Mouse (Mus musculus) cerebellum, postnatal 25 days (tissue): ENCODE results near the gene H2-Ab1.
"Not testable (repeated sequence)": the region's sequence is repeated elsewhere in the genome, so short reads cannot be mapped to it uniquely, and the experiment has no call there.

Source experiments
- DNase-seq, 2 experiments: peaks; one replicate each; pipeline ENCODE4 v3.0.0; 2021; ENCODE audit warnings: mixed read lengths in 2 of 2

The H2-Ab1 gene

DNA sequence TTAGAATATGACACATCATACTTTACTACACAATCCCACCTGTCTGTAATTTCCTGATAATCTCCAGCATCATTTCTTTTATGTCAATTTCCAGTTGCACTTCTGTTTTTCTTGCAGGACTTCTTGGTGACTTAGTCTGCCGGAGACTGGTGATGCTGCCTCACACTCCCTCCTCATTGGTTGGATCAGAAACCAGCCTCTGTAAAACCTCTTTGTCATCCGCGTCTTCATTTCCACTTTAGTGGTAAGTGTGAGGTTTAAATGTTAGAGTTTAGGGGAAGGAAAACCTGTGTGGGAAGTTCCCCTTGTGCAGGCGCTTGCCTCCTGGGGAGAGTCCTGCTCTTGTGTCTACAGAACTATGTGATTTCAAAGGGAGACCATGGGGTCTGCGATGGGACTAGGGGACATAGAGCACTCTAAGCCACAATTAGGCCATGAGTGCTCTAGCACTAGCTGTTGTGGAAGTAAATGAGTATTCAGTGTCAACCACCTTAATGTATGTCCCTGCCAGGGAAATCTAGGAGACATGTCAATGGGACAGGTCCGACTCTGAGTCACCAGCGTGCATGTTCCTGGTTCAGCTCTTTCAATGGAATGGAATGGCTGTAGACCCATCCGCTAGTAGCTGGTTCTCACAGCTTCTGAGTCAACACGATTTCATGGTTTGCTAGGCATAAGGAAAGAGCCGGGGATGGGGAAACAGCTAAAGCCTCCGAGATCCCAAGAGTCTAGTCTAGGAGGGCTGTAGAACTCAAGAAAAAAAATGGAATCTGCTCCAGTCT lies at the start of gene H2-Ab1:
Gene H2-Ab1 (plus strand): TSS at position 96 of the 782 bp plus-strand sequence.
- peak; percentile 53 to 69 for DNase-seq

- DNase-seq, result no peak
Measured at GRCm38 (mm10) chr17:34207866-34208265, 49.6 kb upstream of the H2-Ab1 start.

DNA sequence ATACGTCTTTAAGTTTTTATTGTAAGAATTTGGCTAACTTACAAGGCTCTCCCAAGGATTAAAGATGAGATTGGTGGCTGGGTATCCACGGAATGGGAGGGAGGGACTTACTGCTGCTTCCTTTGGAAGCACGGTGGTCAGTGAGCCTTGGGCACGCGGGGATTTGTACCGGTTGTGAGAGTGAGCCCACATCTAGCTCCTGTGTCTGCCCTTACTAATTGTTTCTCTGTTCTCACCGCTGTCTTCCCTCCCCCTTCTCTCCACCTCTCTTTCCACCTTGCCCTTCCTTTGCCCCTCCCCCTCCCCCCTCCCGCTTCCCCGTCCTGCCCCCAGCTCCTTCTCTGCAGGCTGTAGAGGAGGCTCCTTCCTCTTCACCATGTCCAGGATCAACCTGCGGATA lies 49.1 kb upstream of the H2-Ab1 start:
- DNase-seq, result no peak

DNA sequence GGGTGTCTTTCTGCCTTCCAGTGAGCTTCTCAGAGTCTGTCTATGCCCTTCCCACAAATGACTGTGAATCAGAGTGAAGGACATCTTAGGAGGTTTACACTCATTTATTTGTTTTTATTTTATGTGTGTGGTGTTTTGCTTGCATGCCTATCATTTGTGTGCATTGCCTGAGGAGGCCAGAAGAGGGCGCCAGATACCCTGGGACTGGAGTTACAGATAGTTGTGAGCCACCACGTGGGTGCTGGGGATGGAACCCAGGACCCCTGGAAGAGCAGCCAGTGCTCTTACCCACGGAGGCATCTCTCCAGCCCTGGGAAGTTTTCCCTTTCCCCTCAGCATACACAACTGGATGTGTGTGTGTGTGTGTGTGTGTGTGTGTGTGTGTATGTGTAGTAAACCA lies 47.8 kb upstream of the H2-Ab1 start:
- no peak for DNase-seq

DNA sequence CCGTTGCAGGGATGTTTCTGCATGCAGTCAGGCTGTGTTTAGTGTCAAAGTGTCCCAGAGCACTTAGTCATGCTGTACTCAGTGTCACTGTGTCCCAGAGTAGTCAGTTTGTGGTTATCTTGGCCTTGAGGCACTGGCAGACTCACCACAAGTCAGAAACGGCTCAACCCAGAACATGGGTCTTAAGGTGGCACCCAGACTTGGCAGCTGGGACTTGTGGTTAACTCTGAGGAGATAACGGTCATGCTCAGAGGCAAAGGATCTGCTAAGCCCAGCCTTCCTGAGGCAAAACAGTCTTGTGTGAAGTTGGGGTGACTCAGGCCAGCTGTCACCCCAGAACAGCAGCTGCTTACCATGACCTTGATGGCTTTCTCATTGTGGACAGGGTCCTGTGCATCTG lies 46.9 kb upstream of the H2-Ab1 start:
- no peak for DNase-seq

DNA sequence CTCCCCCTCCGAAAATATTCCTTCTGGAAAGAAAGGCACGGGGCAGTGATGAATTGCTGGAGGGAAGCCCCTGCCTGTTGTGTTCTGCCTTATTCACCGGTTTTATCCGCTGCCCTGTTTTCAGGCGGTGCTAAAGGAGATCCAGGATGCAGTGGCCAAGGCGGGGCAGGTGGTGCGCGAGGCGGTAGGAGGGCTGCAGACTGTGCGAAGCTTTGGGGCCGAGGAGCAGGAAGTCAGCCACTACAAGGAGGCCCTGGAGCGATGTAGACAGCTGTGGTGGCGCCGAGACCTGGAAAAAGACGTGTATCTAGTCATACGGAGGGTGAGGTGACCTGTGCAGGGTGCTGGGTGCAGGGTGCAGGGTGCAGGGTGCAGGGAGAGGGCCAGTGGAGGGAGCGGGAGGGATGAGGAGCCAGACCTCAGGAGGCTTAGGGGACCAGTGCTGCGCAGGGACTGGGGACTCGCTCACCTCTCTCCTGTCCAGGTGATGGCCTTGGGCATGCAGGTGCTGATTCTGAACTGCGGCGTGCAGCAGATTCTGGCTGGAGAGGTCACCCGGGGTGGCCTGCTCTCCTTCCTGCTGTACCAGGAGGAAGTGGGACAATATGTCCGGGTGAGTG lies 45.6 kb upstream of the H2-Ab1 start:
- DNase-seq, result no peak

DNA sequence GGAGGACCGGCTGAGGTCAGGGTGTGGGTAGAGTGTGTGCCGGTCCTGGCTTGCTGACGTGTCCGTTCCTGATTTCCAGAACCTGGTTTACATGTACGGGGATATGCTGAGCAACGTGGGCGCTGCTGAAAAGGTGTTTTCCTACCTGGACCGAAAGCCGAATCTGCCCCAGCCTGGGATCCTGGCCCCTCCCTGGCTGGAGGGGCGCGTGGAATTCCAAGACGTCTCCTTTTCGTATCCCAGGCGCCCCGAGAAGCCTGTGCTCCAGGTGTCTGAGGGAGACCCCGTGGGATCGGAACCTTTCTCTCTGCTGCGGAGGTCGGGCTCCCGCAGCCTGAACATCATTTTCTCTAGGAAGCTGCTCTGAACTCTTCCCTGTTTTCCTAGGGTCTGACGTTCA lies 43.6 kb upstream of the H2-Ab1 start:
- no peak for DNase-seq

- DNase-seq, result no peak
Measured at GRCm38 (mm10) chr17:34215176-34215575, 42.3 kb upstream of the H2-Ab1 start.

DNA sequence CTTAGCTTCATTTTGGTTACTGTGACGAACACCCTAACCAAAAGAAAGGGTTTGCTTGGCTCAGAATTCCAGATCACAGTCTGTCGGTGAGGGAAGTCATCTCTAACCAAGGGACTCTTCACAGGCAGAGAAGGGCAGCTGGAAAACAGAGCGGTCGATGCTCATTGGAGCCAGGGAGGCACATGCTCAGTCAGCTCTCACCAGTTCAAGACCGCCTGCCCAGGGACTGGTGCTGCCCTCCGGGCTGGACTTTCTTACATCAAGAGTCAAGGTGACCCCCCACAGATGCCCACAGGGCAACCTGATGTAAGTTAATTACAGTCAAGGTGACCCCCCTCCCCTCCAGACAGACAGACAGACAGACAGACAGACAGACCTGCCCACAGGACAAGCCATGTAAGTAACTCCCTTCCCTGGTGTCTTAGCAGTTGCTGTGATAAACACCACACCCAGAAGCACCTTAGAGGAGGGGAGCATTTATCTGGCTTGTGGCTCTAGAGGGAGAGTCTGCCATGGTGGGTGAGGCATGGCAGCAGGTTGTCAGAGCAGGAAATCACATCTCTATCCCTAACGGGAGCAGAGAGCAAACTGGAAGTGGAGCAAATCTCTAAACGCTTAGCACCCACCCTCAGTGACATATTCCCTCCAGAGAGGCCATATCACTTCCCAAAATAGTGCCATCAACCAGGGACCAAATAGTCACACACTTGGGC lies 40.1 kb upstream of the H2-Ab1 start:
- no peak for DNase-seq

DNA sequence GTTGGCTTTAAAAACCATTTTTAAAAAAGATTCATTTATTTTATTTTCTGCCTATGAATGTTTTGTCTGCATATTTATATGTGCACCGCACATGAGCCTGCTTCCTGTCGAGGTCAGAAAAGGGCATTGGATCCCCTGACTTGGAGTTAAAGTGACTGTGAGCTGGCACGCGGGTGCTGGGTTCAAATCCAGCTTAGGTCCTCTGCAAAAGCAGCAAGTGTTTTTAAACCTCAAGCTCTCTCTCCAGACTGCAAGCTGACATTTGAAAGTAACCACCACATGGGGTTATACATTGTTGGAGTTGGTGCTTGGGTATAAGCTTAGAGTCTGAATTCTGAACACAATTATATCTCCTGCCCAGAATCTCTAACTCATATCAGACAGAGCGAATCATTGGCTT lies 39.5 kb upstream of the H2-Ab1 start:
- DNase-seq, result no peak

GRCm38 (mm10) chr17:34218675-34219074 lies 38.8 kb upstream of the H2-Ab1 start:
- DNase-seq, result peak in 1 of 2 experiments; percentile 11

GRCm38 (mm10) chr17:34219096-34219495 lies 38.4 kb upstream of the H2-Ab1 start:
- peak in 1 of 2 experiments; percentile 40 for DNase-seq

GRCm38 (mm10) chr17:34219801-34220200 lies 37.7 kb upstream of the H2-Ab1 start:
- DNase-seq, result not testable (repeated sequence)

- not testable (repeated sequence) for DNase-seq
Measured at GRCm38 (mm10) chr17:34220401-34220800, 37.1 kb upstream of the H2-Ab1 start.

DNA sequence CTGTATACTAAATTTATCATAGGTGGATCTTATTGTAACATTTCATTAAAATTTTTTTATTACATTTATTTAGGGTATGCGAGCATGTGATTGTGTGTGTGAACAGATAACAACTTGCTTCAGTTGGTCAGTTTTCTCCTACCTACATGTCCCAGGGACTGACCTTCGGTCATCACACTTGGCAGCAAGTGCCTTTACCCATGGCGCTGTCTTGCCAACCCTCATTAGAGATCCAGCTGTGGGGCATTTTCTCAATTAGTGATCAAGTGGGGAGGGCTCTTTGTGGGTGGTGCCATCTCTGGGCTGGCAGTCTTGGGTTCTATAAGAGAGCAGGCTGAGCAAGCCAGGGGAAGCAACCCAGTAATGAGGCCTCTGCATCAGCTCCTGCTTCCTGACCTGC lies 32.7 kb upstream of the H2-Ab1 start:
- DNase-seq, result no peak

DNA sequence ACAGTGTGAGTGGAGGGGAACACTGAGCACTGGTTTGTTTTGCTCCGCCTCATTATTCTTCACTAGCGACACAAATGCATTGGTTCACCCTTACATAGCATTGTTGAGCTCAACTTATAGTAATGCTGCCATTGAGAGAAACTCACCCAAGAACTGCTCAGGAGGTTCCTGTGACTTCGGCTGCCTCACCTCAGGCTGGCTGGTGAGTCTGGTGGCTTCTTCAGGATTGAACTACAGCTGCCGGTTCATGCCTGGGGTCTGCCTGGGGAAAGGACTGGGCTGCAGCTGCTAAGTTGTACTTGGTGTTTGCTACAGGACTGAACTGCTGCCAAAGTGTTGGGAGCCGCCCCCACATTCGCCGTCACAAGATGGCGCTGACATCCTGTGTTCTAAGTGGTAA lies 32.1 kb upstream of the H2-Ab1 start:
- no peak for DNase-seq

DNA sequence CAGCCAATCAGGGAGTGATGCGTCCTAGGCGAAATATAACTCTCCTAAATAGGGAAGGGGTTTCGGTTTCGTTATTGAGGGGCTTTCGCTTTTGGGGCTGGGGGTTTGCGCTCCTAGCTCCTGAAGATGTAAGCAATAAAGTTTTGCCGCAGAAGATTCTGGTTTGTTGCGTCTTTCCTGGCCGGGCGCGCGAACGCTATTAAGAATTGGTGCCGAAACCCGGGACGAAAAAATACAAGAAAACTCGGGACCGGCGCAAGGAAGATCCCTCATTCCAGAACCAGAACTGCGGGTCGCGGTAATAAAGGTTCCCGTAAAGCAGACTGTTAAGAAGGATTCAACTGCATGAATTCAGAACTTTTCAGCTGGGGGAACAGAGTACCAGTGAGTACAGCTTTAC lies 31.6 kb upstream of the H2-Ab1 start:
- not testable (repeated sequence) for DNase-seq

DNA sequence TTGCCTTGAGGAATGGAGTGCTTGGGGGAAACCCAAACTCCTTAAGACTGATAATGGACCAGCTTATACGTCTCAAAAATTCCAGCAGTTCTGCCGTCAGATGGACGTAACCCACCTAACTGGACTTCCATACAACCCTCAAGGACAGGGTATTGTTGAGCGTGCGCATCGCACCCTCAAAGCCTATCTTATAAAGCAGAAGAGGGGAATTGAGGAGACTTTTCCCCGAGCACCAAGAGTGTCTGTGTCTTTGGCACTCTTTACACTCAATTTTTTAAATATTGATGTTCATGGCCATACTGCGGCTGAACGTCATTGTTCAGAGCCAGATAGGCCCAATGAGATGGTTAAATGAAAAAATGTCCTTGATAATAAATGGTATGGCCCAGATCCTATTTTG lies 26.5 kb upstream of the H2-Ab1 start:
- not testable (repeated sequence) for DNase-seq

DNA sequence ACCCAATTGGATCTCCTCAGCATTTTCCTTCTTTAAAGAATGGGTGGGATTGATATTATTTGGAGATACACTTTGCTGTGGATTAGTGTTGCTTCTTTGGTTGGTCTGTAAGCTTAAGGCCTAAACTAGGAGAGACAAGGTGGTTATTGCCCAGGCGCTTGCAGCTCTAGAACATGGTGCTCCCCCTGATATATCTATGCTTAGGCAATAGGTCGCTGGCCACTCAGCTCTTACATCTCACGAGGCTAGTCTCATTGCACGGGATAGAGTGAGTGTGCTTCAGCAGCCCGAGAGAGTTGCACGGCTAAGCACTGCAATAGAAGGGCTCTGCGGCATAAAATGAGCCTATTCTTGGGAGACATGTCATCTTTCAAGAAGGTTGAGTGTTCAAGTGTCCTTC lies 25.5 kb upstream of the H2-Ab1 start:
- not testable (repeated sequence) for DNase-seq

DNA sequence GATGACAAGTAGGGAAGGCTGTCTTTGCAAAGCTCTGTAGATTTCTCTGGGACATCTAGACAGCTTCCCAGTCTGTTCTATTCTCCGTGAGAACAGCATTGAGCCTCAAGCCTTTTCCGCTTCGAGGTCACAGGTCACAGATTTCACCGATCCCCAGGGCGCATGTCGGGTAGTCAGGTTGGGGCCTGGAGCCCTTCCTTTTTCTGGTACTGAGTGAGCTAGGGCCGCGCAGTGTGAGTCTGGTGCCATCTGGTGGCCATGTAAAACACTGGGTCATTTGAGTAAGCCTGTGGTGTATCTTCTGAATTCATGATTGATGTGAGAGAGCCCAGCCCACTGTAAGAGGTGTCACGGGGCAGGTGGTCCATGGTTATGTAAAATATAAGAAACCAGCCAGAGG lies 22.6 kb upstream of the H2-Ab1 start:
- DNase-seq, result peak; percentile 64 to 75

- no peak for DNase-seq
Measured at GRCm38 (mm10) chr17:34236691-34237090, 20.8 kb upstream of the H2-Ab1 start.

DNA sequence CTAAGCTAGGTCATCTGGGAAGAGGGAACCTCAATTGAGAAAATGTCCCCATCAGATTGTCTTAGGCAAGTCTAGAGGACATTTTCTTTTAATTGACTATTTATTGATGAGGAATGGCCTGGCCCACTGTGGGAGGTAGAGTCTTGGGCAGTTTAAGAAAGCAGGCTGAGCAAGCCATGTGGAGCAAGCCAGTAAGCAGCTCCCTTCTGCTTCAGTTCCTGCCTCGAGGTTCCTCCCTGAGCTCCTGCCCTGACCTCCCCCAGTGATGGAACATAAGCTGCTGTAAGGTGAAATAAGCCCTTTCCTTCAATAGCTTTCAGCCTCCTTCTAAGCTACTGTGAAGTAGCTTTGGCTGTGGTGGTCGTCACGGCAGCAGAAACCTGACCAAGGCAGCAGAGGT lies 19.7 kb upstream of the H2-Ab1 start:
- DNase-seq, result no peak

GRCm38 (mm10) chr17:34238706-34239105 lies 18.8 kb upstream of the H2-Ab1 start, which contains the start of gene H2-Ob:
Gene H2-Ob, plus strand, starts transcription at chr17:34238903.
- peak in 1 of 2 experiments; percentile 14 for DNase-seq

- no peak for DNase-seq
Measured at GRCm38 (mm10) chr17:34239601-34240041, 17.9 kb upstream of the H2-Ab1 start.
